Mouse (Mus musculus) kidney, adult 2 months (tissue): ENCODE measurements around the gene Nlrc5. TPM values are rescaled to one million over a fixed set of nuclear protein-coding genes. Genes with fewer than 3 reads are reported as not detected.

Experiments used
- DNase-seq: peaks from one replicate; pipeline ENCODE4 v3.0.0; 2021
- H3K27ac ChIP-seq: fragments of 200-500 bp; 2 replicates; pipeline ENCODE4 v1.5.1; 2012; ENCODE audit warnings: low read depth, low read length, control low read depth, inconsistent platforms; ENCODE audit not compliant: insufficient read depth
- H3K27me3 ChIP-seq: fragments of 200-500 bp; replicated peaks from 2 replicates; pipeline ENCODE4 v1.6.1; 2012; ENCODE audit warnings: mild to moderate bottlenecking, moderate library complexity, low read length, inconsistent platforms; ENCODE audit not compliant: control insufficient read depth, insufficient read depth
- H3K36me3 ChIP-seq: fragments of 200-500 bp; 2 replicates; pipeline ENCODE4 v1.6.1; 2012; ENCODE audit warnings: mild to moderate bottlenecking, moderate library complexity, low read length, inconsistent platforms; ENCODE audit not compliant: control insufficient read depth, insufficient read depth
- H3K4me1 ChIP-seq: fragments of 200-500 bp; 2 replicates; pipeline ENCODE4 v1.6.1; 2011; ENCODE audit warnings: low read length; ENCODE audit not compliant: control insufficient read depth, insufficient read depth
- H3K4me3 ChIP-seq: fragments of 200-500 bp; 2 replicates; pipeline ENCODE4 v1.5.1; 2011; ENCODE audit warnings: mild to moderate bottlenecking, low read depth, low read length, control low read depth; ENCODE audit not compliant: insufficient read depth
- CTCF ChIP-seq: fragments of 200-500 bp; conservative IDR thresholded peaks from 2 replicates; pipeline ENCODE4 v1.5.1; 2011; ENCODE audit warnings: low read depth, mild to moderate bottlenecking, control low read depth, low read length, moderate library complexity, mixed read lengths; ENCODE audit not compliant: insufficient read depth, insufficient read length
- POLR2A ChIP-seq: fragments of 200-500 bp; IDR thresholded peaks from one replicate; pipeline ENCODE4 v1.6.1; 2011; ENCODE audit warnings: low read depth, low read length, control low read depth
- WGBS: fragments of 180-500 bp; shearing (Covaris S2); methylation state at CpG from one replicate; pipeline ENCODE4 v1.1.7; 2018; 5-methylcytosine and 5-hydroxymethylcytosine counted together
- polyA plus RNA-seq: library from polyadenylated mRNA; depleted of rRNA; stranded (reverse); fragments of >200 nt; gene quantifications from 2 replicates; pipeline ENCODE4 v1.2.3, GENCODE M21; 2012

Gene Nlrc5
- polyA plus RNA-seq, 1 experiment, result 6.6 TPM

GRCm38 (mm10) chr8:94549041-94549440, 114.9 kb downstream of the Nlrc5 start:
- Histone ChIP-seq H3K27ac (peak overlapping the region; percentile 58; the same call in 1 of the 2 replicates), H3K36me3 (no peaks in the 10 kb centered on the region), H3K4me1 (no peaks in the 10 kb centered on the region), H3K27me3 (no peaks in the 10 kb centered on the region), H3K4me3 (no peak overlapping the region)
- DNase-seq, result no peak
- TF ChIP-seq POLR2A, result no peak
- no peak for TF ChIP-seq CTCF
- 73% methylated on average over 5 of the region's 5 CpGs for WGBS

- Histone ChIP-seq H3K27ac (peak overlapping the region; percentile 58; the same call in 1 of the 2 replicates), H3K4me3 (no peak overlapping the region), H3K4me1 (no peaks in the 10 kb centered on the region), H3K36me3 (no peaks in the 10 kb centered on the region), H3K27me3 (no peaks in the 10 kb centered on the region)
- TF ChIP-seq CTCF (no peak), POLR2A (no peak)
- no peak for DNase-seq
- WGBS, result 55% methylated on average over 5 of the region's 5 CpGs
Observed at GRCm38 (mm10) chr8:94549482-94549881, 115.3 kb downstream of the Nlrc5 start.

GRCm38 (mm10) chr8:94549998-94550397, 115.8 kb downstream of the Nlrc5 start:
- peak; percentile 63 for DNase-seq
- TF ChIP-seq CTCF (no peak), POLR2A (no peak)
- 68% methylated on average over 5 of the region's 5 CpGs for WGBS
- Histone ChIP-seq H3K4me1 (no peaks in the 10 kb centered on the region), H3K4me3 (no peak overlapping the region), H3K27ac (peak overlapping the region; percentile 56; the same call in 1 of the 2 replicates), H3K27me3 (no peaks in the 10 kb centered on the region), H3K36me3 (no peaks in the 10 kb centered on the region)

DNA sequence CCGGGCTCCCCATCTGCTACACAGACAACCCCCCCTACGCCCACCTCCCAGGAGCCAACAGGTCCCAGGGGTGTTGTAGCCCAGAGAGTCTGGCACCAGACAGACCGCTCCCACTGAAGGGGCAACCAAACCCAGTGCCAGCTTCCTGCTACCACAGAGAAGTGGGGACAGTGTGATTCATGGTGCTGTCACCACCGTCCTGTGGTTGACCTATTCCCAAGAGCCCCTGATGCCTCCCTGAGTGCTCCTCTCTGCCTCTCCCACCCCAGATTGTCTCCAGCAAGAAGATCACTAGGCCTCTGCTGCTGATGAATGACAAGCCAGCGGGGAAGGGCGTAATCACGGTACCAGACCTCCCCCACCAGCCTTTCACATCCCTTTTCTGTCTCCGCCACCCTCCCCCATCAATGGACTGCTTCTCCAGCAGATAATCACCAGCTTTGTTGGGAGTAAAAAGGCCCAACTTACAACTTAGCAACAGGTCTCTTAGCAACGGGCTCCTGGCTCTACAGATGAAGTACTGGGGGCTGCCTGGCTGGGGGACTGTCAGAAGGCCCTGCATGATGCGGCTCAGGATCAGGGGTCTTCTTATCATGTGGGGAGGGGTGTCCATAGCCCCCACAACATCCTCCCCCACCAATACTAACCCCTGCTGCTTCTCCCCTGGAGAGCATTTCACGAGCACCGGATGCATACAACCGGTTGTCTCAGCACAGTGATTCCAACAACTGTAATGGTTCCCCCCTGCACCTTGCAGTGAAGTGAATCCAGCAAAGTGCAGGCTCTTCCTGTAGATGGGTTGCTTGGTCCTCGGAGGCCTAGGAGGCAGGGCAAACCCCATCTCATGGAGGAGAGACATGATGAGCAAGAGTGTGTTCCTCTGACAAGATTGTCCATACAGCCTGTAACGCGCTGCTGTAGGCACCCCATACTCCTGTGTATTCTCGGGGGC, 117.6 kb downstream of the Nlrc5 start:
- no peak for TF ChIP-seq CTCF
- TF ChIP-seq POLR2A, result no peak
- Histone ChIP-seq H3K27me3 (no peaks in the 10 kb centered on the region), H3K4me1 (no peaks in the 10 kb centered on the region), H3K4me3 (no peak overlapping the region), H3K27ac (no peak overlapping the region), H3K36me3 (no peaks in the 10 kb centered on the region)
- WGBS, result 77% methylated on average over 17 of the region's 17 CpGs
- DNase-seq, result no peak

- TF ChIP-seq CTCF (no peak), POLR2A (no peak)
- Histone ChIP-seq H3K27ac (no peak overlapping the region), H3K27me3 (no peaks in the 10 kb centered on the region), H3K4me1 (no peaks in the 10 kb centered on the region), H3K4me3 (no peak overlapping the region), H3K36me3 (no peaks in the 10 kb centered on the region)
- WGBS, result 98% methylated on average over 2 of the region's 2 CpGs
- no peak for DNase-seq
Observed at GRCm38 (mm10) chr8:94552696-94553095, 118.5 kb downstream of the Nlrc5 start.

GRCm38 (mm10) chr8:94557281-94557680, 123.1 kb downstream of the Nlrc5 start:
- WGBS, result 60% methylated on average over 3 of the region's 3 CpGs
- no peaks in the 10 kb centered on the region for H3K4me1 ChIP-seq
- no peaks in the 10 kb centered on the region for H3K36me3 ChIP-seq
- no peak for DNase-seq
- H3K4me3 ChIP-seq, result no peak overlapping the region
- no peak for TF ChIP-seq POLR2A
- TF ChIP-seq CTCF, result no peak
- H3K27me3 ChIP-seq, result no peaks in the 10 kb centered on the region
- H3K27ac ChIP-seq, result no peak overlapping the region

- TF ChIP-seq CTCF, result no peak
- TF ChIP-seq POLR2A, result no peak
- Histone ChIP-seq H3K27me3 (no peaks in the 10 kb centered on the region), H3K4me3 (no peak overlapping the region), H3K4me1 (no peaks in the 10 kb centered on the region), H3K36me3 (no peaks in the 10 kb centered on the region), H3K27ac (no peak overlapping the region)
- WGBS, result 79% methylated on average over 5 of the region's 5 CpGs
- no peak for DNase-seq
Observed at GRCm38 (mm10) chr8:94561256-94561655, 127.1 kb downstream of the Nlrc5 start.
